Mouse (Mus musculus) testis, adult 2 months (tissue): Measurements from ENCODE around the gene Arsb. TPM values are rescaled to one million over a fixed set of nuclear protein-coding genes. Genes with fewer than 3 reads are reported as not detected.
A peak's percentile ranks its signal among the peaks of the same experiment; 100 is the strongest.

Experiments
- H3K27ac ChIP-seq: fragments of 200-500 bp; 2 replicates; pipeline ENCODE4 v1.5.1; 2012; ENCODE audit warnings: low read depth, low read length; ENCODE audit not compliant: control insufficient read depth, insufficient read depth
- H3K27me3 ChIP-seq: fragments of 200-500 bp; 2 replicates; pipeline ENCODE4 v1.6.1; 2012; ENCODE audit warnings: mild to moderate bottlenecking, low read length, moderate library complexity; ENCODE audit not compliant: control insufficient read depth, insufficient read depth
- H3K36me3 ChIP-seq: fragments of 200-500 bp; 2 replicates; pipeline ENCODE4 v1.6.1; 2012; ENCODE audit warnings: mild to moderate bottlenecking, low read length; ENCODE audit not compliant: control insufficient read depth, insufficient read depth
- H3K4me1 ChIP-seq: fragments of 200-500 bp; 2 replicates; pipeline ENCODE4 v1.6.1; 2012; ENCODE audit warnings: low read length; ENCODE audit not compliant: control insufficient read depth, insufficient read depth
- H3K4me3 ChIP-seq: fragments of 200-500 bp; 2 replicates; pipeline ENCODE4 v1.5.1; 2012; ENCODE audit warnings: low read depth, mild to moderate bottlenecking, low read length, moderate library complexity, mixed read lengths; ENCODE audit not compliant: control insufficient read depth
- CTCF ChIP-seq: fragments of 200-500 bp; IDR thresholded peaks from 2 replicates; pipeline ENCODE4 v1.5.1; 2012; ENCODE audit warnings: low read depth, mild to moderate bottlenecking, inconsistent platforms, low read length, moderate library complexity; ENCODE audit not compliant: control insufficient read depth, insufficient read depth, insufficient replicate concordance
- POLR2A ChIP-seq: fragments of 200-500 bp; IDR thresholded peaks from 2 replicates; pipeline ENCODE4 v1.6.1; 2012; ENCODE audit warnings: low read depth, mild to moderate bottlenecking, inconsistent platforms, low read length, moderate library complexity; ENCODE audit not compliant: control insufficient read depth
- polyA plus RNA-seq: library from polyadenylated mRNA; depleted of rRNA; stranded (reverse); fragments of >200 nt; gene quantifications from 2 replicates; pipeline ENCODE4 v1.2.3, GENCODE M21; 2012

Arsb gene
- polyA plus RNA-seq, 1 experiment = 6.9 TPM

- Histone ChIP-seq H3K4me3 (peak overlapping the region; percentile 85), H3K36me3 (no peaks in the 10 kb centered on the region), H3K27me3 (no peaks in the 10 kb centered on the region), H3K4me1 (peaks cover 14% of the 10 kb centered on the region), H3K27ac (no peak overlapping the region)
- TF ChIP-seq CTCF = no peak
- TF ChIP-seq POLR2A = no peak
Observed at GRCm38 (mm10) chr13:93771031-93771587, 321 bp upstream of the Arsb start.

GRCm38 (mm10) chr13:93772279-93772636 lies 828 bp downstream of the Arsb start:
- Histone ChIP-seq H3K4me3 (peak overlapping the region; percentile 85), H3K27ac (peak overlapping the region; percentile 51; the same call in 1 of the 2 replicates), H3K27me3 (no peaks in the 10 kb centered on the region), H3K36me3 (no peaks in the 10 kb centered on the region), H3K4me1 (peaks cover 14% of the 10 kb centered on the region)
- TF ChIP-seq CTCF = no peak
- TF ChIP-seq POLR2A = no peak

GRCm38 (mm10) chr13:93772861-93773260 lies 1.4 kb downstream of the Arsb start:
- H3K4me3 ChIP-seq = no peak overlapping the region
- peaks cover 14% of the 10 kb centered on the region for H3K4me1 ChIP-seq
- no peak overlapping the region for H3K27ac ChIP-seq
- H3K27me3 ChIP-seq = no peaks in the 10 kb centered on the region
- H3K36me3 ChIP-seq = no peaks in the 10 kb centered on the region
- no peak for TF ChIP-seq POLR2A
- no peak for TF ChIP-seq CTCF

- H3K36me3 ChIP-seq = no peaks in the 10 kb centered on the region
- no peak overlapping the region for H3K4me3 ChIP-seq
- H3K4me1 ChIP-seq = peaks cover 14% of the 10 kb centered on the region
- no peaks in the 10 kb centered on the region for H3K27me3 ChIP-seq
- no peak for TF ChIP-seq CTCF
- no peak for TF ChIP-seq POLR2A
- H3K27ac ChIP-seq = no peak overlapping the region
Observed at GRCm38 (mm10) chr13:93773704-93774315, 2.4 kb downstream of the Arsb start.

DNA sequence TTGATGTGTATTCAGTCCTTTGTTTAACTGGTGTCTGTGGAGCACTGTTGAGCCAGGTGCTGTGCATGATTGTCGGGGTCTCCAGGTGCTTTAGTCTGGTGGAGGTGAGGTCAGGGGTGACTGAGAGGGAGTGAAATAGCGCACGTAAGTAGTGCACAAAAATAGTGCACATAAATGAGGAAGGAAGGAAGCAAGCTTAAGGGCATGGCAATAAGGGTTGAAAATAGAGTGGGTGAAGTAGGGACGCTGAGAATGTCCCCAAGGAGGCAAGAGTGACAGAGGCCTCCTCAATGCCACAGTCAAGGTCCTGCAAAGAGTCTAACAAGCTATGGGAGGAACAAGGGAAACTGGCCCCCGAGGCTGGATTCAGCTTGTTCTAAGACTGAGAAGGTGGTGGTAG lies 11.4 kb downstream of the Arsb start:
- Histone ChIP-seq H3K4me3 (no peak overlapping the region), H3K36me3 (no peaks in the 10 kb centered on the region), H3K4me1 (no peaks in the 10 kb centered on the region), H3K27ac (no peak overlapping the region), H3K27me3 (no peaks in the 10 kb centered on the region)
- TF ChIP-seq POLR2A (no peak), CTCF (no peak)

DNA sequence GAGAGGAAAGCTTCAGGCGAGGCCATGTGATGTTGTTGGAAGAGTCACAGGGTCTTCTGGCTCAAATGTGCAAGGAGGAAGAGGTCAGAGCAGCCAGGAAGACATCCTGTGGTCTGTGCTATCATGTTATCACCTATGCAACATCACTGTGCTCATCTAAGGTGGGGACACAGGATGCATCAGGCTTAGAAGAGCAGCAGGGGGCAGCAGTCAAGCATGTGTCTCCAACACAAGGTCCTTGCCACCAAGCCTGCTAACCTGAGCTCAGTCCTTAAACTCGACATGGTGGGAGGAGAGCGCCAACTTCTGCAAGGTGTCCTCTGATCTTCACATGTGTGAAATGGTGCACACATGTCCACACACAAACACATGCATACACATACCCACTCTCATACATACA lies 13.9 kb downstream of the Arsb start:
- Histone ChIP-seq H3K4me1 (no peaks in the 10 kb centered on the region), H3K27ac (no peak overlapping the region), H3K36me3 (no peaks in the 10 kb centered on the region), H3K27me3 (no peaks in the 10 kb centered on the region), H3K4me3 (no peak overlapping the region)
- TF ChIP-seq CTCF (peak; percentile 17; the same call in 1 of the 2 replicates), POLR2A (no peak)

DNA sequence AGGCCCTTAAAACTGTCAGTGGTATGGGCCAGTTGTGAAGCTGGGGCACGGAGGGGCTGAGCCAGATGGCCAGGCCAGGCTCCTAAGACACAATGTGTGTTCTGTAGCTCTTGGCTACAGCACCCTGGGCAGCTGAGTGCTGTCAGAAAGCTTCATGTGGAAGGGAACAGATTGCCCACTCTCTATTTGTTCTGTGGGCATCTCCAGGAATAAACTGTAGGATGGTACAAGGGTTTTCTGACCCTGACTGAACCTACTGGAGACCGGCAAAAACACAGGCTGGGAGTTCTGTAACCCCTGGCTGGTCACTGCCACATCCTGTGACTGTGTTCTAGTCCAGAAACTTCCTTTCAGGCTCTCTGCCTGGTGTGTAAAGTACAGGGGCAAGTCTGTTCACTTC lies 14.6 kb downstream of the Arsb start:
- TF ChIP-seq CTCF (no peak), POLR2A (no peak)
- no peak overlapping the region for H3K27ac ChIP-seq
- H3K4me3 ChIP-seq = no peak overlapping the region
- no peaks in the 10 kb centered on the region for H3K4me1 ChIP-seq
- H3K36me3 ChIP-seq = no peaks in the 10 kb centered on the region
- H3K27me3 ChIP-seq = no peaks in the 10 kb centered on the region

- Histone ChIP-seq H3K4me3 (no peak overlapping the region), H3K4me1 (no peaks in the 10 kb centered on the region), H3K27ac (no peak overlapping the region), H3K36me3 (no peaks in the 10 kb centered on the region), H3K27me3 (no peaks in the 10 kb centered on the region)
- no peak for TF ChIP-seq POLR2A
- TF ChIP-seq CTCF = no peak
Observed at GRCm38 (mm10) chr13:93787647-93788046, 16.2 kb downstream of the Arsb start.
